Mouse (Mus musculus): Measurements from ENCODE around the gene Riok1. TPM values are rescaled to one million over a fixed set of nuclear protein-coding genes. Genes with fewer than 3 reads are reported as not detected.

Riok1 gene
- polyA plus RNA-seq, 1 experiment from 2014 or later = 40.0 TPM

DNA sequence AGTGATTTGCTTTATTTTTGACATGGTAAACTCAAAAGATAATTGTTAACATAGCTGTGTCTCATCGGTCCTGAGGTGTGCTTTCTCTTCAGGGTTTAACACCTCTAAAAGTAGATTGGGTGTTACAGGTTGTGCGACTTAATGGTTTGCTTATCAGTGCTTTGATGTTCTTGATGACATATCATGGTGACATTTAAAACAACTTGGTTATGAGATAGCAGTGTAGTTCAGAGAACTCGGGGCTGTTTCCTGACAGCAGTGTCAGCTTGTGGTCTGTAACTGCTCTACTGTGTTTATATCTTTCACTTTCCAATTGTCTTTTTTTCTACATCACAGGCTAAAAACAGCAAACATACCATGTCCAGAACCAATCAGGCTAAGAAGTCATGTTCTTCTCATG lies 13.1 kb downstream of the Riok1 start:
- TF ChIP-seq CTCF (IDR thresholded peaks at IDR 0.05; ENCODE audit: low read depth) = no peak
- H3K4me2 ChIP-seq (ENCODE audit: low read length) = no peak overlapping the region
- DNase-seq (ENCODE audit: low spot score) (no peak), ATAC-seq (replicated peaks; ENCODE audit: low FRiP score, low read depth) (no peak)
- no peaks in the 10 kb centered on the region for H3K27me3 ChIP-seq (ENCODE audit: insufficient read depth, low read length)
- no peak overlapping the region for H3K27ac ChIP-seq
- H3K4me1 ChIP-seq (replicated peaks; ENCODE audit: insufficient read depth, low read length) = no peaks in the 10 kb centered on the region
- H3K36me3 ChIP-seq (ENCODE audit: insufficient read depth, low read length) = peaks cover 62% of the 10 kb centered on the region
- no peak overlapping the region for H3K9ac ChIP-seq (ENCODE audit: low read depth, low read length)
- H3K4me3 ChIP-seq (replicated peaks; ENCODE audit: low read depth, low read length) = no peak overlapping the region
- no peaks in the 10 kb centered on the region for H3K9me3 ChIP-seq (replicated peaks; ENCODE audit: low read length)
- 88% methylated on average over 3 of the region's 3 CpGs for WGBS

DNA sequence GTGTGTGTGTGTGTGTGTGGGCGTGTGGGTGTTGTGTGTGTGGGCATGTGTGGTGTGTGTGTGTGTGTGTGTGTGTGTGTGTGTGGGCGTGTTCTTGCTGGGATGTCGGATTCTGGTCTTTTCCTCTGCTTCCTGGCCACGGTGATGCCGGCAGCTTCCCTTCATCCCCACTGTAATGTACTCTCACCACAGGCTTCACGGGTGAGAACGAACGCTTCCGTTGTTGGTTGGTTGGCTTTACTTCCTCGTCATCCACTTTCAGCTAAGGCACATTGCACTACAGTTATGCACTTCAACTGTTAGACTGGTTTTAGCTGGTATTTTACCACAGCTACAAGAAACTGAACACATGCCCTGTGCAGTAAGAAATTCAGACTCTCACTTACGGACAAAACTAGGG lies 25.9 kb downstream of the Riok1 start:
- H3K4me3 ChIP-seq (replicated peaks; ENCODE audit: low read depth, low read length) = no peak overlapping the region
- no peaks in the 10 kb centered on the region for H3K27me3 ChIP-seq (ENCODE audit: insufficient read depth, low read length)
- H3K4me1 ChIP-seq (replicated peaks; ENCODE audit: insufficient read depth, low read length) = no peaks in the 10 kb centered on the region
- H3K9ac ChIP-seq (ENCODE audit: low read depth, low read length) = no peak overlapping the region
- WGBS = 86% methylated on average over 11 of the region's 11 CpGs
- no peak overlapping the region for H3K4me2 ChIP-seq (ENCODE audit: low read length)
- no peak for TF ChIP-seq CTCF (IDR thresholded peaks at IDR 0.05; ENCODE audit: low read depth)
- ATAC-seq (replicated peaks; ENCODE audit: low FRiP score, low read depth) (no peak), DNase-seq (ENCODE audit: low spot score) (no peak)
- H3K36me3 ChIP-seq (ENCODE audit: insufficient read depth, low read length) = peaks cover 25% of the 10 kb centered on the region
- no peaks in the 10 kb centered on the region for H3K9me3 ChIP-seq (replicated peaks; ENCODE audit: low read length)
- no peak overlapping the region for H3K27ac ChIP-seq

GRCm38 (mm10) chr13:38064854-38065663 lies 28.3 kb downstream of the Riok1 start:
- peak; percentile 76; the same call in 1 of the 2 replicates for ATAC-seq (replicated peaks; ENCODE audit: low FRiP score, low read depth)
- Histone ChIP-seq H3K27me3 (ENCODE audit: insufficient read depth, low read length) (no peaks in the 10 kb centered on the region), H3K27ac (no peak overlapping the region), H3K4me2 (ENCODE audit: low read length) (no peak overlapping the region), H3K4me3 (replicated peaks; ENCODE audit: low read depth, low read length) (no peak overlapping the region), H3K9ac (ENCODE audit: low read depth, low read length) (no peak overlapping the region), H3K4me1 (replicated peaks; ENCODE audit: insufficient read depth, low read length) (no peaks in the 10 kb centered on the region), H3K36me3 (ENCODE audit: insufficient read depth, low read length) (peaks cover 14% of the 10 kb centered on the region), H3K9me3 (replicated peaks; ENCODE audit: low read length) (no peaks in the 10 kb centered on the region)
- TF ChIP-seq CTCF (IDR thresholded peaks at IDR 0.05; ENCODE audit: low read depth) = peak; percentile 96
- peak; percentile 84 for DNase-seq (ENCODE audit: low spot score)
- 66% methylated on average over 11 of the region's 11 CpGs for WGBS

DNA sequence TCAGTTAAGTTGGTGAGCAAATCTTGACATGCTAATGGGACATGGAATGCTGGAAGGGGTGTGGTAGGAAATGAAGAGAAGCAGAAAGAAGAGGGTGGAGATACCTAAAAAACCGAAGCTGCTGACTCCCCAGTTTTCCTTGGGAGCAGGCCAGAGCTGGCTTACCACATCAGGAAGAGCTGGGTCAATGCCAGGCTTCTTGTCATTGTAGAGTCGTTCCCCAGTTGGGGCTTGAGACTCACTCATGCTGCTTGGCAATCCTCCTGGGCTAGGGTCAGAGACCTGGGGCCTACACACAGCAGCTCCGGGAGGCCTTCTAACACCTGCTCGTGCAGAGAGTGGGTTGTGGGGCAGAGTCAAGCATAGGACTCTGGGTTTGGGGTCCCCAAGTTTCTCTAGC lies 34.1 kb downstream of the Riok1 start:
- Histone ChIP-seq H3K27ac (no peak overlapping the region), H3K9me3 (replicated peaks; ENCODE audit: low read length) (no peaks in the 10 kb centered on the region), H3K4me1 (replicated peaks; ENCODE audit: insufficient read depth, low read length) (no peaks in the 10 kb centered on the region), H3K4me2 (ENCODE audit: low read length) (no peak overlapping the region), H3K4me3 (replicated peaks; ENCODE audit: low read depth, low read length) (no peak overlapping the region), H3K27me3 (ENCODE audit: insufficient read depth, low read length) (no peaks in the 10 kb centered on the region), H3K36me3 (ENCODE audit: insufficient read depth, low read length) (no peaks in the 10 kb centered on the region), H3K9ac (ENCODE audit: low read depth, low read length) (no peak overlapping the region)
- TF ChIP-seq CTCF (IDR thresholded peaks at IDR 0.05; ENCODE audit: low read depth) = no peak
- ATAC-seq (replicated peaks; ENCODE audit: low FRiP score, low read depth) (no peak), DNase-seq (ENCODE audit: low spot score) (no peak)
- 65% methylated on average over 4 of the region's 4 CpGs for WGBS

DNA sequence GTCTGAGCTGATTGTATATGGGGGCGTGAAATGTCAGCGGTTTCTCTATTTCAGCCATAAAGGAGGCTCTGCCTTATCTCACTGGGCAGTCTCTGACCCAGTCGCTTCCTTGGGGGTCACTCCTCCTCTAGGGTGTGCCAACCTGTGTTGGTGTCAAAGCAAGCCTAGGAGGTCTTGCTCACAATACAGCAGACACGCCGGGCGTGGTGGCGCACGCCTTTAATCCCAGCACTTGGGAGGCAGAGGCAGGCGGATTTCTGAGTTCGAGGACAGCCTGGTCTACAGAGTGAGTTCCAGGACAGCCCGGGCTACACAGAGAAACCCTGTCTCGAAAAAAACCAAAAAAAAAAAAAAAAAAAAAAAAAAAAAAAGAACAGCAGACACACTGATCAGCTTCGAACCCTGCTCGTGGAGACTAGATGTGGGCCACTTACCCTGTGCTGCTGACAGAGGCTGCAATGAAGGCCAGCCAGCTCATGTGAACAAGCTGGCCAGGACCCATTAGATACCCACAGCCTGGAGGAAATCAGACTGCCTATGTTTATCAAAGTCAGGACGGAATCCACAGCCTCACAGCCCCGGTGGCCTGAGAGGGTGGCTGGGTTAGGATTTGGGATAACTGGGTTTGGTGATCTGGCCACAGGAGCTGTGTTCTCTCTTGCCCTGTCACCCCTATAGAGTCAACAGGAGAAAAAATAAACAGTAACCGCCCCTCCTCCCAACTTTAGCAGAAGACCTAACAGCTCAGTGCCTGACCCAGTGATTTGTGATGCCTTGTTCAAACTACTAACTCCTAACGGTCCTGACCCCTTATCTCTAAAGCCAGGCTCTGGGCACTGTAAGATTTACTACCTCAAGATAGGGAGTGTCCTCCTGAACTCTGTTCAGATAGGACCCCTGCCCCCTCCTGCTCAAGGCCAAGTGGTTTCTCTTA lies 36.8 kb downstream of the Riok1 start:
- 71% methylated on average over 18 of the region's 18 CpGs for WGBS
- ATAC-seq (replicated peaks; ENCODE audit: low FRiP score, low read depth) = no peak
- no peak overlapping the region for H3K4me2 ChIP-seq (ENCODE audit: low read length)
- DNase-seq (ENCODE audit: low spot score) = no peak
- H3K4me1 ChIP-seq (replicated peaks; ENCODE audit: insufficient read depth, low read length) = no peaks in the 10 kb centered on the region
- H3K4me3 ChIP-seq (replicated peaks; ENCODE audit: low read depth, low read length) = no peak overlapping the region
- no peak for TF ChIP-seq CTCF (IDR thresholded peaks at IDR 0.05; ENCODE audit: low read depth)
- no peaks in the 10 kb centered on the region for H3K27me3 ChIP-seq (ENCODE audit: insufficient read depth, low read length)
- no peak overlapping the region for H3K9ac ChIP-seq (ENCODE audit: low read depth, low read length)
- H3K36me3 ChIP-seq (ENCODE audit: insufficient read depth, low read length) = no peaks in the 10 kb centered on the region
- H3K27ac ChIP-seq = no peak overlapping the region
- H3K9me3 ChIP-seq (replicated peaks; ENCODE audit: low read length) = no peaks in the 10 kb centered on the region

GRCm38 (mm10) chr13:38074404-38074803 lies 37.6 kb downstream of the Riok1 start:
- no peak overlapping the region for H3K4me2 ChIP-seq (ENCODE audit: low read length)
- DNase-seq (ENCODE audit: low spot score) = no peak
- no peaks in the 10 kb centered on the region for H3K9me3 ChIP-seq (replicated peaks; ENCODE audit: low read length)
- H3K27ac ChIP-seq = no peak overlapping the region
- H3K9ac ChIP-seq (ENCODE audit: low read depth, low read length) = no peak overlapping the region
- TF ChIP-seq CTCF (IDR thresholded peaks at IDR 0.05; ENCODE audit: low read depth) = no peak
- WGBS = 35% methylated on average over 5 of the region's 5 CpGs
- ATAC-seq (replicated peaks; ENCODE audit: low FRiP score, low read depth) = no peak
- no peaks in the 10 kb centered on the region for H3K4me1 ChIP-seq (replicated peaks; ENCODE audit: insufficient read depth, low read length)
- no peak overlapping the region for H3K4me3 ChIP-seq (replicated peaks; ENCODE audit: low read depth, low read length)
- no peaks in the 10 kb centered on the region for H3K27me3 ChIP-seq (ENCODE audit: insufficient read depth, low read length)
- H3K36me3 ChIP-seq (ENCODE audit: insufficient read depth, low read length) = no peaks in the 10 kb centered on the region
